Comparison of ENCODE assay signal across 9 mouse cellular contexts in genomic region chr11:120110554-120110953, GRCm38 (mm10). TPM values are rescaled to one million over a fixed set of nuclear protein-coding genes. Genes with fewer than 3 reads are reported as not detected.
DNase-seq lines count a peak whose midpoint lies in the region; ATAC-seq and TF ChIP-seq lines count a peak whose summit lies in the region.
"Had no signal": no experiment of that assay in that cellular context is flagged by ENCODE, and none has a peak within 500 bp of the region (broad histone marks: within the 10 kb centered on the region; RNA-seq: fewer than 3 reads in every experiment).

No protein-coding gene starts in this region.

- no peak overlapping the region for H3K4me2 ChIP-seq in kidney, embryonic 15.5 days
- no peak overlapping the region for H3K4me2 ChIP-seq in midbrain, embryonic 14.5 days (ENCODE audit: low read length)

- DNase-seq in kidney, postnatal 10 days: no peak
- DNase-seq in MEL (ENCODE audit: low read depth, low spot score): peak; percentile 35
- DNase-seq in embryo, embryonic 10.5 days (ENCODE audit: low spot score): peak; percentile 24
- peak; percentile 23 for DNase-seq in midbrain, embryonic 14.5 days
- no peak for DNase-seq in adrenal gland, postnatal 4 days (ENCODE audit: low spot score in 2 of 2)
- DNase-seq in layer of hippocampus, adult 8-10 months (ENCODE audit: low spot score in 2 of 2): no peak
- no peak for DNase-seq in gastrocnemius, postnatal 10 days

- no peaks in the 10 kb centered on the region for H3K27me3 ChIP-seq in kidney, embryonic 15.5 days
- no peaks in the 10 kb centered on the region for H3K27me3 ChIP-seq in MEL (ENCODE audit: control insufficient read depth in 1 of 2, insufficient read depth in 2 of 2, low read length in 2 of 2)
- no peaks in the 10 kb centered on the region for H3K27me3 ChIP-seq in midbrain, embryonic 14.5 days (ENCODE audit: control insufficient read depth, insufficient read depth, low read length)

- peaks cover 74% of the 10 kb centered on the region for H3K36me3 ChIP-seq in kidney, embryonic 15.5 days
- H3K36me3 ChIP-seq in MEL (ENCODE audit: control insufficient read depth in 1 of 2, insufficient read depth in 2 of 2, low read length in 2 of 2): peaks cover 0 to 3% of the 10 kb centered on the region in 2 experiments; a peak in 1 of 4 replicates
- H3K36me3 ChIP-seq in midbrain, embryonic 14.5 days (ENCODE audit: control insufficient read depth, insufficient read depth, low read length): peaks cover 48% of the 10 kb centered on the region

- no peak overlapping the region for H3K9ac ChIP-seq in kidney, embryonic 15.5 days
- no peak overlapping the region for H3K9ac ChIP-seq in MEL (ENCODE audit: control insufficient read depth, low read depth, low read length, poor library complexity, severe bottlenecking)
- no peak overlapping the region for H3K9ac ChIP-seq in midbrain, embryonic 14.5 days (replicated peaks; ENCODE audit: low read length)

- peaks cover 34% of the 10 kb centered on the region for H3K4me1 ChIP-seq in kidney, embryonic 15.5 days
- H3K4me1 ChIP-seq in MEL (ENCODE audit: control insufficient read depth in 1 of 2, insufficient read depth in 2 of 2, low read length in 2 of 2): no peaks in the 10 kb centered on the region
- H3K4me1 ChIP-seq in midbrain, embryonic 14.5 days (ENCODE audit: control insufficient read depth, insufficient read depth, low read length): no peaks in the 10 kb centered on the region

- no peaks in the 10 kb centered on the region; the same call in 1 of the 2 replicates for H3K79me2 ChIP-seq in MEL (ENCODE audit: control insufficient read depth, insufficient read depth, low read length, poor library complexity)

- H3K4me3 ChIP-seq in kidney, embryonic 15.5 days (replicated peaks): no peak overlapping the region
- no peak overlapping the region for H3K4me3 ChIP-seq in MEL (ENCODE audit: control insufficient read depth in 1 of 2, insufficient read depth in 1 of 2, low read depth in 2 of 2, low read length in 2 of 2)
- H3K4me3 ChIP-seq in midbrain, embryonic 14.5 days (replicated peaks; ENCODE audit: low read depth, low read length): no peak overlapping the region
- H3K4me3 ChIP-seq: myocyte had no signal

- no peak for TF ChIP-seq EP300 in MEL (IDR thresholded peaks at IDR 0.05; ENCODE audit: low read depth in 1 of 2, low read length in 2 of 2)

- 70% methylated on average over 7 of the region's 7 CpGs for WGBS in kidney, embryonic 15.5 days
- WGBS in midbrain, embryonic 14.5 days: 61% methylated on average over 7 of the region's 7 CpGs

- TF ChIP-seq CTCF in MEL (IDR thresholded peaks at IDR 0.05 in 2 of 3, conservative IDR thresholded peaks at IDR 0.05 in 1 of 3; ENCODE audit: control insufficient read depth in 1 of 3, insufficient read depth in 1 of 3, low read depth in 2 of 3, low read length in 3 of 3, poor library complexity in 1 of 3, severe bottlenecking in 1 of 3): peak; percentile 11 to 48 (median 26); a peak in 3 of 6 replicates

- 0 out of 2 replicates have a peak, but pooled peaks have one; percentile 10 for ATAC-seq in kidney, embryonic 15.5 days (replicated peaks; ENCODE audit: low FRiP score)
- no peak for ATAC-seq in midbrain, embryonic 14.5 days (ENCODE audit: low FRiP score, low TSS enrichment)

- no peak; the same call in none of the 2 replicates for TF ChIP-seq RAD21 in MEL (IDR thresholded peaks at IDR 0.05; ENCODE audit: low read depth, low read length)

- no peak for TF ChIP-seq POLR2A in MEL (IDR thresholded peaks at IDR 0.05; ENCODE audit: control insufficient read depth in 1 of 2, insufficient read depth in 1 of 2, low read depth in 1 of 2, low read length in 2 of 2, poor library complexity in 1 of 2)

- H3K9me3 ChIP-seq in kidney, embryonic 15.5 days (replicated peaks): no peaks in the 10 kb centered on the region
- no peaks in the 10 kb centered on the region for H3K9me3 ChIP-seq in MEL (replicated peaks; ENCODE audit: insufficient read depth, low read length)
- no peaks in the 10 kb centered on the region for H3K9me3 ChIP-seq in midbrain, embryonic 14.5 days (ENCODE audit: control insufficient read depth, low read length)

- peak overlapping the region; percentile 5; the same call in 1 of the 2 replicates for H3K27ac ChIP-seq in kidney, embryonic 15.5 days
- H3K27ac ChIP-seq in MEL (ENCODE audit: control insufficient read depth, low read depth, low read length): no peak overlapping the region
- H3K27ac ChIP-seq in midbrain, embryonic 14.5 days (replicated peaks; ENCODE audit: low read depth, low read length): no peak overlapping the region

TF ChIP-seq in MEL, 35 proteins besides CTCF, POLR2A, EP300 and RAD21:
- TF ChIP-seq SMC3 (IDR thresholded peaks at IDR 0.05; ENCODE audit: low read depth, low read length) (peak; percentile 32), CHD1 (IDR thresholded peaks at IDR 0.05; ENCODE audit: low read depth, low read length) (no peak)

RNA-seq across cellular contexts. Expression of gene Ndufaf8, which starts 11.8 kb away (rescaled TPM):
- 83.0 and 90.1 TPM in 2 replicates for polyA plus RNA-seq in kidney, embryonic 15.5 days (2015; fragmentation: Nextera tagmentation; extraction: Ambion mirVana)
- 99.2 and 120 TPM in 2 replicates for total RNA-seq in MEL (2012; rRNA removed)
- 10 to 100 TPM in 1 of 2 experiments, not detected in 1; 77.6 TPM for polyA plus RNA-seq in MEL (2012; ENCODE audit: insufficient read depth in 1 of 2, insufficient read length in 2 of 2, low read depth in 1 of 2, low replicate concordance in 2 of 2, missing spikeins in 1 of 2)
- polyA plus RNA-seq in midbrain, embryonic 14.5 days (2014; fragmentation: Nextera tagmentation; extraction: Ambion mirVana): 61.2 and 61.3 TPM in 2 replicates
- 10 to 100 TPM; 50.2 to 53.5 TPM for total RNA-seq in adrenal gland, postnatal 4 days (2021)
- total RNA-seq in layer of hippocampus, adult 8-10 months (2022): 10 to 100 TPM; 17.8 to 46.9 (median 30.6) TPM
- total RNA-seq in gastrocnemius, postnatal 10 days (2021): 10 to 100 TPM; 40.9 to 44.2 TPM

RNA-seq across cellular contexts. Expression of gene Tepsin, which starts 12.0 kb away (rescaled TPM):
- polyA plus RNA-seq in kidney, embryonic 15.5 days (2015; fragmentation: Nextera tagmentation; extraction: Ambion mirVana): 19.5 and 22.4 TPM in 2 replicates
- 12.6 and 16.6 TPM in 2 replicates for total RNA-seq in MEL (2012; rRNA removed)
- 10 to 100 TPM in 1 of 2 experiments, not detected in 1; 14.3 TPM for polyA plus RNA-seq in MEL (2012; ENCODE audit: insufficient read depth in 1 of 2, insufficient read length in 2 of 2, low read depth in 1 of 2, low replicate concordance in 2 of 2, missing spikeins in 1 of 2)
- polyA plus RNA-seq in midbrain, embryonic 14.5 days (2014; fragmentation: Nextera tagmentation; extraction: Ambion mirVana): 15.9 and 18.0 TPM in 2 replicates
- total RNA-seq in adrenal gland, postnatal 4 days (2021): 10 to 100 TPM; 14.8 to 16.9 TPM
- total RNA-seq in layer of hippocampus, adult 8-10 months (2022): 10 to 100 TPM; 17.7 to 18.2 (median 18.0) TPM
- total RNA-seq in gastrocnemius, postnatal 10 days (2021): 1 to 10 TPM; 5.2 to 6.3 TPM

RNA-seq across cellular contexts. Expression of gene Cep131, which starts 23.9 kb away (rescaled TPM):
- 23.7 and 27.7 TPM in 2 replicates for polyA plus RNA-seq in kidney, embryonic 15.5 days (2015; fragmentation: Nextera tagmentation; extraction: Ambion mirVana)
- 17.6 and 21.6 TPM in 2 replicates for total RNA-seq in MEL (2012; rRNA removed)
- 10 to 100 TPM in 1 of 2 experiments, not detected in 1; 26.6 TPM for polyA plus RNA-seq in MEL (2012; ENCODE audit: insufficient read depth in 1 of 2, insufficient read length in 2 of 2, low read depth in 1 of 2, low replicate concordance in 2 of 2, missing spikeins in 1 of 2)
- 27.6 and 31.9 TPM in 2 replicates for polyA plus RNA-seq in midbrain, embryonic 14.5 days (2014; fragmentation: Nextera tagmentation; extraction: Ambion mirVana)
- total RNA-seq in adrenal gland, postnatal 4 days (2021): 100 to 1,000 TPM; 247 to 275 TPM
- total RNA-seq in layer of hippocampus, adult 8-10 months (2022): 10 to 100 TPM; 34.0 to 41.5 (median 35.9) TPM
- total RNA-seq in gastrocnemius, postnatal 10 days (2021): 10 to 100 TPM in 1 of 2 experiments, 1 to 10 TPM in 1; 9.9 to 11.4 TPM

RNA-seq across cellular contexts. Expression of gene Slc38a10, which starts 40.6 kb away (rescaled TPM):
- polyA plus RNA-seq in kidney, embryonic 15.5 days (2015; fragmentation: Nextera tagmentation; extraction: Ambion mirVana): 109 and 115 TPM in 2 replicates
- total RNA-seq in MEL (2012; rRNA removed): 71.3 and 78.2 TPM in 2 replicates
- 10 to 100 TPM in 1 of 2 experiments, not detected in 1; 80.7 TPM for polyA plus RNA-seq in MEL (2012; ENCODE audit: insufficient read depth in 1 of 2, insufficient read length in 2 of 2, low read depth in 1 of 2, low replicate concordance in 2 of 2, missing spikeins in 1 of 2)
- polyA plus RNA-seq in midbrain, embryonic 14.5 days (2014; fragmentation: Nextera tagmentation; extraction: Ambion mirVana): 88.3 and 119 TPM in 2 replicates
- 100 to 1,000 TPM; 132 to 147 TPM for total RNA-seq in adrenal gland, postnatal 4 days (2021)
- 10 to 100 TPM; 83.1 to 95.2 (median 88.8) TPM for total RNA-seq in layer of hippocampus, adult 8-10 months (2022)
- 10 to 100 TPM; 66.0 to 82.7 TPM for total RNA-seq in gastrocnemius, postnatal 10 days (2021)

Comparison
In these comparisons a context has a peak if more than half of its experiments do, and no peak if none do; other contexts are left out.
1. DNase-seq: peak in MEL (single experiment), embryo, embryonic 10.5 days (single experiment) and midbrain, embryonic 14.5 days (single experiment); none in kidney, postnatal 10 days (single experiment), adrenal gland, postnatal 4 days (0 of 2), layer of hippocampus, adult 8-10 months (0 of 2) and gastrocnemius, postnatal 10 days (single experiment).
2. RNA of gene Cep131, which starts 23.9 kb away (total RNA-seq): 247 to 275 TPM in adrenal gland, postnatal 4 days; 34.0 to 41.5 TPM in layer of hippocampus, adult 8-10 months, 17.6 to 21.6 TPM in MEL and 9.9 to 11.4 TPM in gastrocnemius, postnatal 10 days; every median in the first group is over 4 times any median in the second.